Mouse (Mus musculus): Measurements from ENCODE around the gene Tmbim6. TPM values are rescaled to one million over a fixed set of nuclear protein-coding genes. Genes with fewer than 3 reads are reported as not detected.

The Tmbim6 gene
- polyA plus RNA-seq, 1 experiment: 691 TPM

GRCm38 (mm10) chr15:99422551-99422950 lies 29.9 kb downstream of the Tmbim6 start:
- H3K4me2 ChIP-seq (ENCODE audit: low read depth): no peak overlapping the region
- no peaks in the 10 kb centered on the region for H3K79me2 ChIP-seq (ENCODE audit: control insufficient read depth, insufficient read depth)
- H3K27me3 ChIP-seq (ENCODE audit: control insufficient read depth, insufficient read depth, insufficient read length): no peaks in the 10 kb centered on the region
- H3K4me3 ChIP-seq: no peak overlapping the region
- TF ChIP-seq TCF12 (IDR thresholded peaks at IDR 0.05; ENCODE audit: insufficient read depth, poor library complexity, severe bottlenecking): no peak
- no peak for TF ChIP-seq MYOG (IDR thresholded peaks at IDR 0.05; ENCODE audit: control insufficient read depth in 1 of 3, insufficient read depth in 1 of 3, insufficient read length in 2 of 3, low read depth in 2 of 3)
- TF ChIP-seq USF1 (IDR thresholded peaks at IDR 0.05; ENCODE audit: low read depth): no peak
- no peak for TF ChIP-seq TCF3 (IDR thresholded peaks at IDR 0.05; ENCODE audit: insufficient read length, low read depth)
- no peak for TF ChIP-seq MAX (IDR thresholded peaks at IDR 0.05; ENCODE audit: low read depth)
- TF ChIP-seq SRF (IDR thresholded peaks at IDR 0.05; ENCODE audit: control insufficient read depth, insufficient read length, low read depth): no peak
- no peak for TF ChIP-seq REST (IDR thresholded peaks at IDR 0.05; ENCODE audit: insufficient read depth, insufficient read length)
- no peak for TF ChIP-seq POLR2AphosphoS2 (IDR thresholded peaks at IDR 0.05; ENCODE audit: insufficient read length, low read depth)
- no peak for TF ChIP-seq E2F4 (IDR thresholded peaks at IDR 0.05; ENCODE audit: insufficient read depth)
- TF ChIP-seq POLR2A (IDR thresholded peaks at IDR 0.05; ENCODE audit: insufficient read length, low read depth): no peak
- TF ChIP-seq CEBPB (IDR thresholded peaks at IDR 0.05; ENCODE audit: insufficient read depth, poor library complexity, severe bottlenecking): no peak
- no peak for TF ChIP-seq MYOD1 (IDR thresholded peaks at IDR 0.05; ENCODE audit: control insufficient read depth in 1 of 3, insufficient read length in 2 of 3, low read depth in 2 of 3)
- H3K36me3 ChIP-seq (ENCODE audit: control insufficient read depth, insufficient read depth): peaks cover 8% of the 10 kb centered on the region
- H3ac ChIP-seq (ENCODE audit: control insufficient read depth, insufficient read length): no peak overlapping the region

GRCm38 (mm10) chr15:99423131-99423530 lies 30.4 kb downstream of the Tmbim6 start:
- no peak overlapping the region for H3K4me3 ChIP-seq
- H3K79me2 ChIP-seq (ENCODE audit: control insufficient read depth, insufficient read depth): no peaks in the 10 kb centered on the region
- H3K36me3 ChIP-seq (ENCODE audit: control insufficient read depth, insufficient read depth): peaks cover 9% of the 10 kb centered on the region
- no peak overlapping the region for H3ac ChIP-seq (ENCODE audit: control insufficient read depth, insufficient read length)
- no peaks in the 10 kb centered on the region for H3K27me3 ChIP-seq (ENCODE audit: control insufficient read depth, insufficient read depth, insufficient read length)
- TF ChIP-seq POLR2A (IDR thresholded peaks at IDR 0.05; ENCODE audit: insufficient read length, low read depth) (no peak), MYOG (IDR thresholded peaks at IDR 0.05; ENCODE audit: control insufficient read depth in 1 of 3, insufficient read depth in 1 of 3, insufficient read length in 2 of 3, low read depth in 2 of 3) (peak in 2 of 3 experiments; percentile 25 to 34), MYOD1 (IDR thresholded peaks at IDR 0.05; ENCODE audit: control insufficient read depth in 1 of 3, insufficient read length in 2 of 3, low read depth in 2 of 3) (peak in 1 of 3 experiments; percentile 29), SRF (IDR thresholded peaks at IDR 0.05; ENCODE audit: control insufficient read depth, insufficient read length, low read depth) (no peak)
- no peak overlapping the region for H3K4me2 ChIP-seq (ENCODE audit: low read depth)

GRCm38 (mm10) chr15:99423884-99424283 lies 31.2 kb downstream of the Tmbim6 start:
- peaks cover 14% of the 10 kb centered on the region for H3K36me3 ChIP-seq (ENCODE audit: control insufficient read depth, insufficient read depth)

GRCm38 (mm10) chr15:99430394-99430793 lies 37.7 kb downstream of the Tmbim6 start:
- peaks cover 20% of the 10 kb centered on the region for H3K36me3 ChIP-seq (ENCODE audit: control insufficient read depth, insufficient read depth)
- no peaks in the 10 kb centered on the region for H3K27me3 ChIP-seq (ENCODE audit: control insufficient read depth, insufficient read depth, insufficient read length)
- H3K4me2 ChIP-seq (ENCODE audit: low read depth): no peak overlapping the region
- H3ac ChIP-seq (ENCODE audit: control insufficient read depth, insufficient read length): no peak overlapping the region
- H3K4me3 ChIP-seq: no peak overlapping the region
- peaks cover 26% of the 10 kb centered on the region for H3K79me2 ChIP-seq (ENCODE audit: control insufficient read depth, insufficient read depth)
- no peak for TF ChIP-seq E2F4 (IDR thresholded peaks at IDR 0.05; ENCODE audit: insufficient read depth)
- no peak for TF ChIP-seq POLR2A (IDR thresholded peaks at IDR 0.05; ENCODE audit: insufficient read length, low read depth)
- no peak for TF ChIP-seq POLR2AphosphoS2 (IDR thresholded peaks at IDR 0.05; ENCODE audit: insufficient read length, low read depth)
- TF ChIP-seq USF1 (IDR thresholded peaks at IDR 0.05; ENCODE audit: low read depth): no peak

More at GRCm38 (mm10) chr15:99423884-99424283, 31.2 kb downstream of the Tmbim6 start:
- H3K4me3 ChIP-seq: no peak overlapping the region
- no peaks in the 10 kb centered on the region for H3K27me3 ChIP-seq (ENCODE audit: control insufficient read depth, insufficient read depth, insufficient read length)
- H3K4me2 ChIP-seq (ENCODE audit: low read depth): no peak overlapping the region
- no peak overlapping the region for H3ac ChIP-seq (ENCODE audit: control insufficient read depth, insufficient read length)
- no peaks in the 10 kb centered on the region for H3K79me2 ChIP-seq (ENCODE audit: control insufficient read depth, insufficient read depth)
- TF ChIP-seq USF1 (IDR thresholded peaks at IDR 0.05; ENCODE audit: low read depth): no peak
- TF ChIP-seq MYOD1 (IDR thresholded peaks at IDR 0.05; ENCODE audit: control insufficient read depth in 1 of 3, insufficient read length in 2 of 3, low read depth in 2 of 3): no peak
- no peak for TF ChIP-seq MAX (IDR thresholded peaks at IDR 0.05; ENCODE audit: low read depth)
- no peak for TF ChIP-seq MYOG (IDR thresholded peaks at IDR 0.05; ENCODE audit: control insufficient read depth in 1 of 3, insufficient read depth in 1 of 3, insufficient read length in 2 of 3, low read depth in 2 of 3)
- TF ChIP-seq POLR2AphosphoS2 (IDR thresholded peaks at IDR 0.05; ENCODE audit: insufficient read length, low read depth): no peak
- TF ChIP-seq REST (IDR thresholded peaks at IDR 0.05; ENCODE audit: insufficient read depth, insufficient read length): no peak
- no peak for TF ChIP-seq SRF (IDR thresholded peaks at IDR 0.05; ENCODE audit: control insufficient read depth, insufficient read length, low read depth)
- no peak for TF ChIP-seq CEBPB (IDR thresholded peaks at IDR 0.05; ENCODE audit: insufficient read depth, poor library complexity, severe bottlenecking)
- TF ChIP-seq E2F4 (IDR thresholded peaks at IDR 0.05; ENCODE audit: insufficient read depth): no peak
- no peak for TF ChIP-seq TCF3 (IDR thresholded peaks at IDR 0.05; ENCODE audit: insufficient read length, low read depth)
- TF ChIP-seq TCF12 (IDR thresholded peaks at IDR 0.05; ENCODE audit: insufficient read depth, poor library complexity, severe bottlenecking): no peak
- no peak for TF ChIP-seq POLR2A (IDR thresholded peaks at IDR 0.05; ENCODE audit: insufficient read length, low read depth)

GRCm38 (mm10) chr15:99431063-99431462 lies 38.4 kb downstream of the Tmbim6 start:
- TF ChIP-seq REST (IDR thresholded peaks at IDR 0.05; ENCODE audit: insufficient read depth, insufficient read length): no peak
- TF ChIP-seq TCF3 (IDR thresholded peaks at IDR 0.05; ENCODE audit: insufficient read length, low read depth): no peak
- TF ChIP-seq CEBPB (IDR thresholded peaks at IDR 0.05; ENCODE audit: insufficient read depth, poor library complexity, severe bottlenecking): no peak
- no peak for TF ChIP-seq MYOD1 (IDR thresholded peaks at IDR 0.05; ENCODE audit: control insufficient read depth in 1 of 3, insufficient read length in 2 of 3, low read depth in 2 of 3)
- TF ChIP-seq TCF12 (IDR thresholded peaks at IDR 0.05; ENCODE audit: insufficient read depth, poor library complexity, severe bottlenecking): no peak
- TF ChIP-seq MAX (IDR thresholded peaks at IDR 0.05; ENCODE audit: low read depth): no peak
- TF ChIP-seq E2F4 (IDR thresholded peaks at IDR 0.05; ENCODE audit: insufficient read depth): no peak
- no peak for TF ChIP-seq POLR2AphosphoS2 (IDR thresholded peaks at IDR 0.05; ENCODE audit: insufficient read length, low read depth)
- TF ChIP-seq SRF (IDR thresholded peaks at IDR 0.05; ENCODE audit: control insufficient read depth, insufficient read length, low read depth): no peak
- no peak for TF ChIP-seq MYOG (IDR thresholded peaks at IDR 0.05; ENCODE audit: control insufficient read depth in 1 of 3, insufficient read depth in 1 of 3, insufficient read length in 2 of 3, low read depth in 2 of 3)
- no peak for TF ChIP-seq USF1 (IDR thresholded peaks at IDR 0.05; ENCODE audit: low read depth)
- TF ChIP-seq POLR2A (IDR thresholded peaks at IDR 0.05; ENCODE audit: insufficient read length, low read depth): no peak
- Histone ChIP-seq H3K4me2 (ENCODE audit: low read depth) (peak overlapping the region; percentile 79), H3K79me2 (ENCODE audit: control insufficient read depth, insufficient read depth) (peaks cover 33% of the 10 kb centered on the region), H3K4me3 (no peak overlapping the region), H3ac (ENCODE audit: control insufficient read depth, insufficient read length) (no peak overlapping the region), H3K27me3 (ENCODE audit: control insufficient read depth, insufficient read depth, insufficient read length) (no peaks in the 10 kb centered on the region), H3K36me3 (ENCODE audit: control insufficient read depth, insufficient read depth) (peaks cover 20% of the 10 kb centered on the region)
